Mouse (Mus musculus) liver, adult 2 months (tissue): Measurements from ENCODE around the gene Rpl15. TPM values are rescaled to one million over a fixed set of nuclear protein-coding genes. Genes with fewer than 3 reads are reported as not detected.
"Not testable (repeated sequence)": the region's sequence is repeated elsewhere in the genome, so short reads cannot be mapped to it uniquely, and the experiment has no call there.

Experiments used
- DNase-seq: peaks from one replicate; pipeline ENCODE4 v3.0.0-alpha.2; 2011; ENCODE audit warnings: low read depth, low spot score; ENCODE audit errors: extremely low read depth
- H3K27ac ChIP-seq: fragments of 200-500 bp; replicated peaks from 2 replicates; pipeline ENCODE4 v1.5.1; 2012; ENCODE audit warnings: low read depth, mild to moderate bottlenecking, control low read depth, inconsistent platforms, low read length; ENCODE audit not compliant: insufficient read depth
- H3K27me3 ChIP-seq: fragments of 200-500 bp; 2 replicates; pipeline ENCODE4 v1.6.1; 2012; ENCODE audit warnings: mild to moderate bottlenecking, moderate library complexity, low read length, inconsistent platforms; ENCODE audit not compliant: control insufficient read depth, insufficient read depth
- H3K36me3 ChIP-seq: fragments of 200-500 bp; 2 replicates; pipeline ENCODE4 v1.6.1; 2012; ENCODE audit warnings: low read length, inconsistent platforms; ENCODE audit not compliant: control insufficient read depth, insufficient read depth
- H3K4me1 ChIP-seq: fragments of 200-500 bp; 2 replicates; pipeline ENCODE4 v1.6.1; 2011; ENCODE audit warnings: low read length; ENCODE audit not compliant: control insufficient read depth, insufficient read depth
- H3K4me3 ChIP-seq: fragments of 200-500 bp; 2 replicates; pipeline ENCODE4 v1.5.1; 2011; ENCODE audit warnings: low read depth, mild to moderate bottlenecking, control low read depth, low read length, moderate library complexity; ENCODE audit not compliant: insufficient read depth
- H3K79me2 ChIP-seq: fragments of 200-500 bp; 2 replicates; pipeline ENCODE4 v1.6.1; 2012; ENCODE audit warnings: inconsistent platforms, mild to moderate bottlenecking, low read length, moderate library complexity; ENCODE audit not compliant: control insufficient read depth, insufficient read depth
- H3K9ac ChIP-seq: fragments of 200-500 bp; 2 replicates; pipeline ENCODE4 v1.6.1; 2012; ENCODE audit warnings: low read depth, mild to moderate bottlenecking, control low read depth, inconsistent platforms, low read length
- CTCF ChIP-seq: fragments of 200-500 bp; IDR thresholded peaks from 2 replicates; pipeline ENCODE4 v1.5.1; 2011; ENCODE audit warnings: low read depth, low read length, control low read depth
- POLR2A ChIP-seq: fragments of 200-500 bp; IDR thresholded peaks from 2 replicates; pipeline ENCODE4 v1.6.1; 2011; ENCODE audit warnings: low read length, control low read depth; ENCODE audit not compliant: insufficient read depth; ENCODE audit errors: extremely low read depth
- WGBS: fragments of 180-500 bp; shearing (Covaris S2); methylation state at CpG from one replicate; pipeline ENCODE4 v1.1.7; 2018; 5-methylcytosine and 5-hydroxymethylcytosine counted together
- polyA plus RNA-seq: library from polyadenylated mRNA; depleted of rRNA; stranded (reverse); fragments of >200 nt; gene quantifications from 2 replicates; pipeline ENCODE4 v1.2.3, GENCODE M21; 2012
- total RNA-seq: library from RNA; depleted of rRNA; stranded (reverse); fragments of >200 nt; gene quantifications from 2 replicates; pipeline ENCODE4 v1.2.3, GENCODE M21; 2014

The Rpl15 gene
- total and polyA plus RNA-seq, 2 experiments = 138 to 169 TPM

- H3K36me3 ChIP-seq = no peaks in the 10 kb centered on the region
- no peaks in the 10 kb centered on the region for H3K27me3 ChIP-seq
- H3K27ac ChIP-seq = no peak overlapping the region
- TF ChIP-seq POLR2A (no peak), CTCF (no peak)
- H3K79me2 ChIP-seq = peaks cover 8% of the 10 kb centered on the region; the same call in 1 of the 2 replicates
- H3K4me1 ChIP-seq = peaks cover 7% of the 10 kb centered on the region
- 63% methylated on average over 7 of the region's 7 CpGs for WGBS
- H3K4me3 ChIP-seq = no peak overlapping the region
- DNase-seq = no peak
- H3K9ac ChIP-seq = no peak overlapping the region
Measured at GRCm38 (mm10) chr14:18240132-18240531, 31.1 kb downstream of the Rpl15 start.

GRCm38 (mm10) chr14:18238750-18239731, 32.1 kb downstream of the Rpl15 start, which contains the start of gene Nr1d2:
TSS of gene Nr1d2 (minus strand) at chr14:18239127.
- Histone ChIP-seq H3K4me3 (peak within 1 kb of the TSS; percentile 88), H3K79me2 (peaks cover 14% of the 10 kb centered on the region; the same call in 1 of the 2 replicates), H3K36me3 (no peaks in the 10 kb centered on the region), H3K27me3 (no peaks in the 10 kb centered on the region), H3K27ac (peak within 1 kb of the TSS; percentile 100), H3K9ac (peak within 1 kb of the TSS; percentile 99), H3K4me1 (peaks cover 15% of the 10 kb centered on the region)
- WGBS = 1% methylated on average over 63 of the region's 66 CpGs
- TF ChIP-seq CTCF (no peak), POLR2A (peak; percentile 85)
- DNase-seq = peak; percentile 99

- H3K9ac ChIP-seq = peak overlapping the region; percentile 99
- H3K36me3 ChIP-seq = no peaks in the 10 kb centered on the region; the same call in 1 of the 2 replicates
- H3K27me3 ChIP-seq = no peaks in the 10 kb centered on the region
- no peak for TF ChIP-seq CTCF
- TF ChIP-seq POLR2A = peak; percentile 55; the same call in 1 of the 2 replicates
- DNase-seq = peak; percentile 82
- H3K4me3 ChIP-seq = peak overlapping the region; percentile 88
- under 1% methylated on average over 71 of the region's 71 CpGs for WGBS
- peaks cover 14% of the 10 kb centered on the region; the same call in 1 of the 2 replicates for H3K79me2 ChIP-seq
- peaks cover 20% of the 10 kb centered on the region for H3K4me1 ChIP-seq
- H3K27ac ChIP-seq = peak overlapping the region; percentile 100
Measured at GRCm38 (mm10) chr14:18238131-18238749, 33.0 kb downstream of the Rpl15 start.

GRCm38 (mm10) chr14:18237381-18237780, 33.8 kb downstream of the Rpl15 start:
- H3K9ac ChIP-seq = peak overlapping the region; percentile 19; the same call in 1 of the 2 replicates
- H3K27me3 ChIP-seq = no peaks in the 10 kb centered on the region
- TF ChIP-seq CTCF = no peak
- TF ChIP-seq POLR2A = no peak
- H3K79me2 ChIP-seq = peaks cover 22% of the 10 kb centered on the region; the same call in 1 of the 2 replicates
- 34% methylated on average over 4 of the region's 4 CpGs for WGBS
- no peaks in the 10 kb centered on the region; the same call in 1 of the 2 replicates for H3K36me3 ChIP-seq
- peak overlapping the region; percentile 60 for H3K27ac ChIP-seq
- H3K4me3 ChIP-seq = peak overlapping the region; percentile 88; the same call in 1 of the 2 replicates
- H3K4me1 ChIP-seq = peaks cover 25% of the 10 kb centered on the region
- no peak for DNase-seq

- 21% methylated on average over 2 of the region's 2 CpGs for WGBS
- H3K27me3 ChIP-seq, H3K9ac ChIP-seq, H3K36me3 ChIP-seq, H3K4me3 ChIP-seq: not testable (repeated sequence)
- peaks cover 28% of the 10 kb centered on the region for H3K4me1 ChIP-seq
- peak; percentile 94 for DNase-seq
- H3K27ac ChIP-seq = peak overlapping the region; percentile 42
- peaks cover 26% of the 10 kb centered on the region; the same call in 1 of the 2 replicates for H3K79me2 ChIP-seq
Measured at GRCm38 (mm10) chr14:18236496-18237235, 34.5 kb downstream of the Rpl15 start.
